In genomic region chr3:133579671-133580070, GRCm38 (mm10) we compare ENCODE assay signal across 20 mouse cellular contexts.
"Had no signal": no experiment of that assay in that cellular context is flagged by ENCODE, and none has a peak within 500 bp of the region (broad histone marks: within the 10 kb centered on the region; RNA-seq: fewer than 3 reads in every experiment).

No protein-coding gene starts in this region.

- H3K4me2 ChIP-seq: limb, embryonic 15.5 days; liver, embryonic 11.5 days; lung, embryonic 14.5 days; midbrain, embryonic 13.5 days; stomach, embryonic 15.5 days had no signal

- ATAC-seq: intestine, embryonic 16.5 days; liver, postnatal 0 days; lung, postnatal 0 days; midbrain, embryonic 13.5 days; midbrain, embryonic 16.5 days had no signal

- H3K27ac ChIP-seq: limb, embryonic 12.5 days; limb, embryonic 15.5 days; liver, embryonic 14.5 days; macrophage; midbrain, embryonic 10.5 days; midbrain, embryonic 13.5 days; stomach, embryonic 15.5 days had no signal

- H3K9ac ChIP-seq: limb, embryonic 12.5 days; limb, embryonic 15.5 days; liver, embryonic 14.5 days; liver, postnatal 0 days; lung, embryonic 14.5 days; midbrain, embryonic 13.5 days; stomach, embryonic 15.5 days had no signal

- DNase-seq: kidney, adult 8-10 months; kidney, postnatal 10 days; kidney, postnatal 4 days; left cerebral cortex, postnatal 4 days; liver, postnatal 0 days; lung, embryonic 14.5 days; right cerebral cortex, postnatal 14 days; right cerebral cortex, postnatal 4 days; thymus, postnatal 25 days had no signal

- H3K4me1 ChIP-seq: midbrain, embryonic 10.5 days; midbrain, embryonic 13.5 days; stomach, embryonic 15.5 days had no signal

- H3K9me3 ChIP-seq: limb, embryonic 12.5 days; limb, embryonic 15.5 days; midbrain, embryonic 10.5 days; midbrain, embryonic 13.5 days; stomach, embryonic 15.5 days had no signal

- H3K36me3 ChIP-seq: limb, embryonic 12.5 days; limb, embryonic 15.5 days; midbrain, embryonic 10.5 days; midbrain, embryonic 13.5 days; stomach, embryonic 15.5 days had no signal

- H3K27me3 ChIP-seq: limb, embryonic 12.5 days; limb, embryonic 15.5 days; midbrain, embryonic 13.5 days; stomach, embryonic 15.5 days had no signal

- H3K4me3 ChIP-seq: limb, embryonic 12.5 days; limb, embryonic 15.5 days; midbrain, embryonic 10.5 days; midbrain, embryonic 13.5 days; stomach, embryonic 15.5 days had no signal
